Comparison of ENCODE assay signal across 16 mouse cellular contexts in genomic region chr17:5679315-5679714, GRCm38 (mm10).
"Had no signal": no experiment of that assay in that cellular context is flagged by ENCODE, and none has a peak within 500 bp of the region (broad histone marks: within the 10 kb centered on the region; RNA-seq: fewer than 3 reads in every experiment).

No protein-coding gene starts in this region.

- H3K27me3 ChIP-seq: liver, embryonic 13.5 days; lung, embryonic 15.5 days; midbrain, embryonic 12.5 days; neural tube, embryonic 12.5 days had no signal

- H3K4me2 ChIP-seq: limb, embryonic 12.5 days; liver, embryonic 13.5 days; lung, embryonic 15.5 days; midbrain, embryonic 12.5 days; neural tube, embryonic 12.5 days had no signal

- DNase-seq: kidney, adult 8-10 months; kidney, postnatal 4 days; liver; liver, embryonic 13.5 days; liver, postnatal 0 days; lung, postnatal 14 days; right cerebral cortex, postnatal 25 days; thymus, postnatal 36 days had no signal

- H3K27ac ChIP-seq: layer of hippocampus, adult 2 months; limb, embryonic 12.5 days; liver, embryonic 13.5 days; lung, embryonic 15.5 days; macrophage; midbrain, embryonic 12.5 days; neural tube, embryonic 12.5 days had no signal

- H3K4me3 ChIP-seq: layer of hippocampus, adult 2 months; limb, embryonic 12.5 days; liver, embryonic 13.5 days; lung, embryonic 15.5 days; megakaryocyte, embryonic 14.5 days; midbrain, embryonic 12.5 days; myocyte; neural tube, embryonic 12.5 days had no signal

- H3K9me3 ChIP-seq: limb, embryonic 12.5 days; liver, embryonic 13.5 days; lung, embryonic 15.5 days; midbrain, embryonic 12.5 days; neural tube, embryonic 12.5 days had no signal

- H3K9ac ChIP-seq: limb, embryonic 12.5 days; liver, embryonic 13.5 days; liver, postnatal 0 days; lung, embryonic 15.5 days; midbrain, embryonic 12.5 days; neural tube, embryonic 12.5 days had no signal

- H3K4me1 ChIP-seq: limb, embryonic 12.5 days; lung, embryonic 15.5 days; midbrain, embryonic 12.5 days; neural tube, embryonic 12.5 days had no signal

- H3K36me3 ChIP-seq: limb, embryonic 12.5 days; liver, embryonic 13.5 days; lung, embryonic 15.5 days; midbrain, embryonic 12.5 days; neural tube, embryonic 12.5 days had no signal

- ATAC-seq: liver, postnatal 0 days had no signal
